Mouse (Mus musculus) MEL (cell line): Measurements from ENCODE around the gene Scfd2. TPM values are rescaled to one million over a fixed set of nuclear protein-coding genes. Genes with fewer than 3 reads are reported as not detected.

Experiments used
- DNase-seq: peaks from one replicate; pipeline ENCODE4 v3.0.0; 2011; ENCODE audit warnings: low read depth, low spot score
- H3K27ac ChIP-seq: 2 replicates; pipeline ENCODE4 v1.5.1; 2012; ENCODE audit warnings: low read depth, mild to moderate bottlenecking, control low read depth, low read length, moderate library complexity; ENCODE audit not compliant: control insufficient read depth
- H3K27me3 ChIP-seq, 2 experiments: fragments of 150-350 bp in 1 of 2; sonication (generic) in 1 of 2; 2 replicates each; pipeline ENCODE4 v1.6.1; 2012; ENCODE audit warnings: low read length in 2 of 2, mild to moderate bottlenecking in 2 of 2, improper control_type of control experiment in 1 of 2, moderate library complexity in 1 of 2; ENCODE audit not compliant: insufficient read depth in 2 of 2, control insufficient read depth in 1 of 2
- H3K36me3 ChIP-seq, 2 experiments: 2 replicates each; pipeline ENCODE4 v1.6.1; 2012 to 2014; ENCODE audit warnings: low read length in 2 of 2, improper control_type of control experiment in 1 of 2, inconsistent platforms in 1 of 2, mild to moderate bottlenecking in 1 of 2; ENCODE audit not compliant: insufficient read depth in 2 of 2, control insufficient read depth in 1 of 2
- H3K4me1 ChIP-seq, 2 experiments: fragments of 150-350 bp in 1 of 2; sonication (generic) in 1 of 2; 2 replicates each; pipeline ENCODE4 v1.6.1; 2012; ENCODE audit warnings: low read length in 2 of 2, improper control_type of control experiment in 1 of 2, mild to moderate bottlenecking in 1 of 2; ENCODE audit not compliant: insufficient read depth in 2 of 2, control insufficient read depth in 1 of 2
- H3K4me3 ChIP-seq, 2 experiments: fragments of 150-350 bp in 1 of 2; sonication (generic) in 1 of 2; 2 replicates each; pipeline ENCODE4 v1.5.1; 2012; ENCODE audit warnings: low read depth in 2 of 2, low read length in 2 of 2, mild to moderate bottlenecking in 2 of 2, moderate library complexity in 2 of 2, control low read depth in 1 of 2, improper control_type of control experiment in 1 of 2; ENCODE audit not compliant: control insufficient read depth in 1 of 2, insufficient read depth in 1 of 2
- H3K79me2 ChIP-seq: 2 replicates; pipeline ENCODE4 v1.6.1; 2012; ENCODE audit warnings: mild to moderate bottlenecking, low read length, moderate library complexity; ENCODE audit not compliant: control insufficient read depth, poor library complexity, insufficient read depth
- H3K9ac ChIP-seq: 2 replicates; pipeline ENCODE4 v1.6.1; 2012; ENCODE audit warnings: low read depth, mild to moderate bottlenecking, control low read depth, low read length, moderate library complexity; ENCODE audit not compliant: control insufficient read depth, poor library complexity, severe bottlenecking
- H3K9me3 ChIP-seq: fragments of 150-350 bp; sonication (generic); replicated peaks from 2 replicates; pipeline ENCODE4 v1.6.1; 2012; ENCODE audit warnings: mild to moderate bottlenecking, low read length, improper control_type of control experiment, moderate library complexity; ENCODE audit not compliant: insufficient read depth
- BHLHE40 ChIP-seq: IDR thresholded peaks from 2 replicates; pipeline ENCODE4 v1.6.1; 2012; ENCODE audit warnings: low read depth, mild to moderate bottlenecking, inconsistent platforms, low read length, improper control_type of control experiment, borderline replicate concordance
- CHD2 ChIP-seq: IDR thresholded peaks from 2 replicates; pipeline ENCODE4 v1.6.1; 2011; ENCODE audit warnings: low read length, improper control_type of control experiment
- CTCF ChIP-seq, 3 experiments: IDR thresholded peaks in 2 of 3; conservative IDR thresholded peaks in 1 of 3; 2 replicates each; pipeline ENCODE4 v1.5.1; 2011 to 2012; ENCODE audit warnings: low read length in 3 of 3, low read depth in 2 of 3, mild to moderate bottlenecking in 2 of 3, improper control_type of control experiment in 1 of 3, inconsistent platforms in 1 of 3, mixed read lengths in 1 of 3, moderate library complexity in 1 of 3; ENCODE audit not compliant: control insufficient read depth in 1 of 3, insufficient read depth in 1 of 3, poor library complexity in 1 of 3, severe bottlenecking in 1 of 3
- E2F4 ChIP-seq: IDR thresholded peaks from 2 replicates; pipeline ENCODE4 v1.6.1; 2011; ENCODE audit warnings: low read depth, low read length, improper control_type of control experiment, borderline replicate concordance
- ELF1 ChIP-seq: IDR thresholded peaks from 2 replicates; pipeline ENCODE4 v1.6.1; 2014; ENCODE audit warnings: low read depth, mild to moderate bottlenecking, inconsistent platforms, low read length, improper control_type of control experiment, moderate library complexity
- GABPA ChIP-seq: IDR thresholded peaks from 2 replicates; pipeline ENCODE4 v1.6.1; 2012; ENCODE audit warnings: low read depth, mild to moderate bottlenecking, inconsistent platforms, low read length, improper control_type of control experiment, moderate library complexity
- GATA1 ChIP-seq: IDR thresholded peaks from 2 replicates; pipeline ENCODE4 v1.6.1; 2011; ENCODE audit warnings: low read depth, low read length, improper control_type of control experiment
- JUND ChIP-seq: IDR thresholded peaks from 2 replicates; pipeline ENCODE4 v1.6.1; 2011; ENCODE audit warnings: low read depth, mild to moderate bottlenecking, improper control_type of control experiment, low read length
- KAT2A ChIP-seq: conservative IDR thresholded peaks from 2 replicates; pipeline ENCODE4 v1.6.1; 2012; ENCODE audit warnings: low read depth, low read length, improper control_type of control experiment, inconsistent platforms
- MAX ChIP-seq: IDR thresholded peaks from 2 replicates; pipeline ENCODE4 v1.6.1; 2011; ENCODE audit warnings: low read length, improper control_type of control experiment
- MAZ ChIP-seq: IDR thresholded peaks from 2 replicates; pipeline ENCODE4 v1.6.1; 2012; ENCODE audit warnings: low read depth, mild to moderate bottlenecking, inconsistent platforms, low read length, improper control_type of control experiment
- MXI1 ChIP-seq: IDR thresholded peaks from 2 replicates; pipeline ENCODE4 v1.6.1; 2011; ENCODE audit warnings: mild to moderate bottlenecking, low read depth, low read length, improper control_type of control experiment
- MYC ChIP-seq: IDR thresholded peaks from 2 replicates; pipeline ENCODE4 v1.6.1; 2011; ENCODE audit warnings: low read depth, mild to moderate bottlenecking, low read length, improper control_type of control experiment, moderate library complexity
- NRF1 ChIP-seq: IDR thresholded peaks from 2 replicates; pipeline ENCODE4 v1.6.1; 2014; ENCODE audit warnings: low read depth, mild to moderate bottlenecking, inconsistent platforms, low read length, improper control_type of control experiment, moderate library complexity; ENCODE audit not compliant: poor library complexity, insufficient read depth, severe bottlenecking
- POLR2AphosphoS2 ChIP-seq: IDR thresholded peaks from 2 replicates; pipeline ENCODE4 v1.6.1; 2011; ENCODE audit warnings: low read length, improper control_type of control experiment
- POLR2AphosphoS5 ChIP-seq: IDR thresholded peaks from 2 replicates; pipeline ENCODE4 v1.6.1; 2012; ENCODE audit warnings: low read depth, borderline replicate concordance, mild to moderate bottlenecking, inconsistent platforms, low read length, moderate library complexity, mixed read lengths
- SIN3A ChIP-seq: IDR thresholded peaks from 2 replicates; pipeline ENCODE4 v1.6.1; 2012; ENCODE audit warnings: low read length, improper control_type of control experiment, inconsistent platforms
- SMC3 ChIP-seq: IDR thresholded peaks from 2 replicates; pipeline ENCODE4 v1.6.1; 2011; ENCODE audit warnings: low read depth, low read length, improper control_type of control experiment
- TAL1 ChIP-seq: IDR thresholded peaks from 2 replicates; pipeline ENCODE4 v1.6.1; 2012; ENCODE audit warnings: mild to moderate bottlenecking, inconsistent platforms, low read length, moderate library complexity, mixed read lengths
- TBP ChIP-seq: IDR thresholded peaks from 2 replicates; pipeline ENCODE4 v1.8.0; 2011; ENCODE audit warnings: low read depth, low read length, improper control_type of control experiment
- TCF12 ChIP-seq: IDR thresholded peaks from 2 replicates; pipeline ENCODE4 v1.6.1; 2014; ENCODE audit warnings: low read depth, mild to moderate bottlenecking, inconsistent platforms, low read length, improper control_type of control experiment, moderate library complexity
- UBTF ChIP-seq: IDR thresholded peaks from 2 replicates; pipeline ENCODE4 v1.6.1; 2012; ENCODE audit warnings: low read depth, mild to moderate bottlenecking, inconsistent platforms, low read length, improper control_type of control experiment, moderate library complexity, borderline replicate concordance; ENCODE audit not compliant: insufficient read depth
- USF1 ChIP-seq: IDR thresholded peaks from 2 replicates; pipeline ENCODE4 v1.6.1; 2014; ENCODE audit warnings: low read depth, mild to moderate bottlenecking, inconsistent platforms, low read length, improper control_type of control experiment, moderate library complexity
- ZC3H11A ChIP-seq: IDR thresholded peaks from 2 replicates; pipeline ENCODE4 v1.6.1; 2012; ENCODE audit warnings: low read depth, mild to moderate bottlenecking, inconsistent platforms, low read length, improper control_type of control experiment
- ZKSCAN1 ChIP-seq: IDR thresholded peaks from 2 replicates; pipeline ENCODE4 v1.6.1; 2012; ENCODE audit warnings: low read depth, mild to moderate bottlenecking, inconsistent platforms, low read length, improper control_type of control experiment, moderate library complexity
- ZNF384 ChIP-seq: IDR thresholded peaks from 2 replicates; pipeline ENCODE4 v1.6.1; 2012; ENCODE audit warnings: low read depth, mild to moderate bottlenecking, inconsistent platforms, low read length, improper control_type of control experiment
- polyA plus RNA-seq, 2 experiments: library from polyadenylated mRNA; stranded (reverse) in 1 of 2; unstranded in 1 of 2; fragments of >175 nt in 1 of 2; fragments of >200 nt in 1 of 2; gene quantifications; 2 replicates each; pipeline versions ENCODE4 v1.2.1 to v1.2.4; 2012; ENCODE audit warnings: low replicate concordance in 2 of 2, low read depth in 1 of 2; ENCODE audit not compliant: insufficient read length in 2 of 2, insufficient read depth in 1 of 2, missing spikeins in 1 of 2
- total RNA-seq: library from RNA; depleted of rRNA; stranded (reverse); fragments of 300-350 nt; gene quantifications from 2 replicates; pipeline ENCODE4 v1.2.3, GENCODE M21; 2012

The Scfd2 gene
- total and polyA plus RNA-seq, 3 experiments = 18.8 to 20.3 TPM; not detected in 1

- no peaks in the 10 kb centered on the region for H3K36me3 ChIP-seq
- no peak overlapping the region for H3K9ac ChIP-seq
- no peak for DNase-seq
- no peaks in the 10 kb centered on the region for H3K79me2 ChIP-seq
- no peak overlapping the region for H3K27ac ChIP-seq
- no peak overlapping the region for H3K4me3 ChIP-seq
- no peaks in the 10 kb centered on the region for H3K4me1 ChIP-seq
- H3K27me3 ChIP-seq = no peaks in the 10 kb centered on the region
- TF ChIP-seq E2F4 (no peak), MXI1 (no peak), SIN3A (no peak), SMC3 (no peak), ZKSCAN1 (no peak), CTCF (IDR thresholded peaks at IDR 0.05 in 2 of 3, conservative IDR thresholded peaks at IDR 0.05 in 1 of 3; ENCODE audit: control insufficient read depth in 1 of 3, insufficient read depth in 1 of 3, low read depth in 2 of 3, low read length in 3 of 3, poor library complexity in 1 of 3, severe bottlenecking in 1 of 3) (no peak), GABPA (no peak), TCF12 (no peak), MAZ (no peak), POLR2AphosphoS2 (no peak), BHLHE40 (no peak), KAT2A (no peak), JUND (no peak), MAX (no peak), USF1 (no peak), CHD2 (no peak), NRF1 (no peak), MYC (no peak)
- no peaks in the 10 kb centered on the region for H3K9me3 ChIP-seq
Observed at GRCm38 (mm10) chr5:74342557-74342956, 189.0 kb downstream of the Scfd2 start.

- Histone ChIP-seq H3K4me1 (no peaks in the 10 kb centered on the region), H3K9me3 (no peaks in the 10 kb centered on the region)
Observed at GRCm38 (mm10) chr5:74337491-74337890, 194.1 kb downstream of the Scfd2 start.

More at GRCm38 (mm10) chr5:74337491-74337890, 194.1 kb downstream of the Scfd2 start:
- H3K9ac ChIP-seq = no peak overlapping the region
- H3K27me3 ChIP-seq = no peaks in the 10 kb centered on the region
- TF ChIP-seq ELF1 = no peak
- TF ChIP-seq ZNF384 = no peak
- no peak for TF ChIP-seq TBP
- TF ChIP-seq TCF12 = no peak
- TF ChIP-seq POLR2AphosphoS5 = no peak
- TF ChIP-seq ZC3H11A = no peak
- no peak for TF ChIP-seq TAL1
- no peak for TF ChIP-seq SIN3A
- no peak for TF ChIP-seq GATA1
- TF ChIP-seq MAX = no peak
- TF ChIP-seq CHD2 = no peak
- TF ChIP-seq E2F4 = no peak
- no peak for TF ChIP-seq MXI1
- TF ChIP-seq UBTF = no peak
- no peak for TF ChIP-seq ZKSCAN1
- TF ChIP-seq USF1 = no peak
- TF ChIP-seq, all 39 proteins: peak for 0
- peak; percentile 9 for DNase-seq
- Histone ChIP-seq H3K36me3 (no peaks in the 10 kb centered on the region), H3K27ac (no peak overlapping the region), H3K79me2 (no peaks in the 10 kb centered on the region), H3K4me3 (no peak overlapping the region)
